Mouse (Mus musculus): ENCODE data around the gene Rap1a.

DNA sequence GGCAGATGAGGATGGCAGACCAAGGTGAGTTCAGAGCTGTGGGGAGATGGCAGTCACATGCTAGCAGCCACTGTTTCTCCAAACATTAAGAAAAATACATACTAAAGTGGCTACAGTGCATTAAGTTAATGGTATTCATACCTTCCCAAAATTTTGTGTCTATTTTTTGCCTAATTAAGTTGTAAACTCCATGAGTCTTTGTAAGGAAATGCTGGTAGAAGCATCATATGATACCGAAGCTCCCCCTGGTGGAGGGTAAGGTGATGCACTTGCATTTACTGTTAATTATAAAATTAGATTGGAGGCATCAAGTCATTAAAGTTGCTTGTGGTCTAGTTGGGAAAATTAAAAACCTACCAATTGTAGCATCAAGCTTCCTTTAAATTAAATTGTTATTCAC is 75.1 kb downstream of the Rap1a start:
- peak; percentile 83 for TF ChIP-seq CTCF (IDR thresholded peaks at IDR 0.05; ENCODE audit: low read depth)
- no peak for TF ChIP-seq EP300 (IDR thresholded peaks at IDR 0.05; ENCODE audit: low read depth)

Measured in heart, postnatal 0 days (tissue).